Mouse (Mus musculus): Measurements from ENCODE around the gene Scimp. TPM values are rescaled to one million over a fixed set of nuclear protein-coding genes. Genes with fewer than 3 reads are reported as not detected.
A peak's percentile ranks its signal among the peaks of the same experiment; 100 is the strongest.

Scimp gene
- total and polyA plus RNA-seq, 3 experiments = 0.21 to 0.79 (median 0.30) TPM

DNA sequence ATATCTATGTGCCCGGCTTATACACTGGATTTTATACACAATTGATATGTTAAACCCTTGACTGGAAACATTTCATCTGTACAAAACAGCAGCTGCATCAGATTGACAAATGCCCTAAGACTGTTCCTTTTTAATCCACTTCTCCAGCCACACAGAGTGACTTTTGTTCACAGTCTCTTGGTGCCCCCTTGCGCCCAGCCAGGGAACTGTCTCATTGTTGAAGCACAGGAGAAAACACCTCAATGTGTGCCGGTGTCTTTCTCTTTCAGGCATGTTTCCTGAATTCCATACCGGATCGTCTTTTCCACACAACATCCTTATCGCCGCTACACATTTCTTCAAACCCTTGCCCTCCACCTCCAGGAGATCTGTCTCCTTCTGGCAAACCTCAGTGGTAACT lies 56.7 kb downstream of the Scimp start:
- Histone ChIP-seq H3K36me3 (replicated peaks in 1 of 2; ENCODE audit: control insufficient read depth in 1 of 2, insufficient read depth in 1 of 2, low read length in 1 of 2) (no peaks in the 10 kb centered on the region), H3K9ac (ENCODE audit: insufficient read depth, low read depth) (no peak overlapping the region), H3K27ac (ENCODE audit: insufficient read depth, low read depth) (no peak overlapping the region), H3K27me3 (replicated peaks) (no peaks in the 10 kb centered on the region), H3K4me1 (ENCODE audit: control insufficient read depth in 1 of 2, insufficient read depth in 2 of 2) (peaks cover 0 to 25% of the 10 kb centered on the region in 2 experiments; a peak in 2 of 4 replicates), H3K79me2 (replicated peaks; ENCODE audit: control insufficient read depth, extremely low read depth, insufficient read depth, poor library complexity, severe bottlenecking) (no peaks in the 10 kb centered on the region), H3K9me3 (replicated peaks; ENCODE audit: low read length) (no peaks in the 10 kb centered on the region), H3K4me2 (ENCODE audit: insufficient read depth, low read depth, poor library complexity, severe bottlenecking) (peak overlapping the region; percentile 52), H3K4me3 (replicated peaks in 1 of 3; ENCODE audit: low read depth in 2 of 3, low read length in 2 of 3, poor library complexity in 1 of 3) (no peak overlapping the region)
- peak; percentile 86 for DNase-seq (ENCODE audit: extremely low read depth)
- dilution Hi-C loops (cut with MboI; ENCODE audit: extremely low pct_ligation_motif_present, extremely low pct_unique_long_range_greater_than_20kb, low sequenced_read_pairs) = no loop called here
- in situ Hi-C loops (cut with MboI; ENCODE audit: low pct_ligation_motif_present, low pct_unique_long_range_greater_than_20kb, low sequenced_read_pairs) = loop anchor here (5.0 to 25.0 kb wide), 3 partner anchors 68 to 518 kb away; partner anchors contain the start of genes 0610010K14Rik, Bcl6b, Camta2 and Gm21988
- TF ChIP-seq RAD21 (IDR thresholded peaks at IDR 0.05; ENCODE audit: low read depth, low read length) (peak; percentile 98), CHD1 (IDR thresholded peaks at IDR 0.05; ENCODE audit: low read depth, low read length) (no peak), KAT2A (IDR thresholded peaks at IDR 0.05; ENCODE audit: insufficient replicate concordance, low read length) (no peak), POLR2A (IDR thresholded peaks at IDR 0.05; ENCODE audit: low read depth, low read length) (no peak), MYC (IDR thresholded peaks at IDR 0.05; ENCODE audit: low read depth, low read length) (peak; percentile 18; the same call in 1 of the 2 replicates), CTCF (conservative IDR thresholded peaks at IDR 0.05 in 1 of 2, IDR thresholded peaks at IDR 0.05 in 1 of 2; ENCODE audit: low read depth in 2 of 2, low read length in 2 of 2) (peak; percentile 97 to 99), USF1 (IDR thresholded peaks at IDR 0.05; ENCODE audit: low read depth, low read length) (no peak), GABPA (IDR thresholded peaks at IDR 0.05; ENCODE audit: insufficient replicate concordance, low read depth, low read length) (no peak), NRF1 (IDR thresholded peaks at IDR 0.05; ENCODE audit: low read depth, low read length) (no peak), CHD2 (IDR thresholded peaks at IDR 0.05; ENCODE audit: low read length) (no peak), MXI1 (IDR thresholded peaks at IDR 0.05; ENCODE audit: low read depth, low read length) (peak; percentile 5; the same call in 1 of the 2 replicates), ELF1 (IDR thresholded peaks at IDR 0.05; ENCODE audit: low read depth, low read length) (no peak), ZC3H11A (IDR thresholded peaks at IDR 0.05; ENCODE audit: low read depth, low read length) (peak; percentile 53), UBTF (IDR thresholded peaks at IDR 0.05; ENCODE audit: low read depth, low read length) (no peak), TBP (conservative IDR thresholded peaks at IDR 0.05; ENCODE audit: low read depth, low read length) (no peak), MAZ (IDR thresholded peaks at IDR 0.05; ENCODE audit: low read depth, low read length) (0 out of 2 replicates have a peak, but pooled peaks have one; percentile 38), ZNF384 (IDR thresholded peaks at IDR 0.05; ENCODE audit: low read depth, low read length) (no peak), MAFK (IDR thresholded peaks at IDR 0.05; ENCODE audit: insufficient replicate concordance, low read length) (no peak), SMC3 (IDR thresholded peaks at IDR 0.05; ENCODE audit: low read depth, low read length) (peak; percentile 92), MEF2A (IDR thresholded peaks at IDR 0.05; ENCODE audit: borderline replicate concordance, low read depth, low read length) (no peak), BHLHE40 (IDR thresholded peaks at IDR 0.05; ENCODE audit: low read depth, low read length) (0 out of 2 replicates have a peak, but pooled peaks have one; percentile 5), USF2 (conservative IDR thresholded peaks at IDR 0.05; ENCODE audit: low read depth, low read length) (no peak), SIN3A (IDR thresholded peaks at IDR 0.05; ENCODE audit: low read length) (peak; percentile 58; the same call in 1 of the 2 replicates), E2F4 (IDR thresholded peaks at IDR 0.05; ENCODE audit: insufficient replicate concordance, low read depth, low read length) (no peak), POLR2AphosphoS2 (IDR thresholded peaks at IDR 0.05; ENCODE audit: low read depth, low read length) (no peak), HCFC1 (IDR thresholded peaks at IDR 0.05; ENCODE audit: low read depth, low read length) (no peak), ZKSCAN1 (IDR thresholded peaks at IDR 0.05; ENCODE audit: borderline replicate concordance, low read depth, low read length) (no peak), PAX5 (IDR thresholded peaks at IDR 0.05; ENCODE audit: low read length) (no peak), IRF4 (IDR thresholded peaks at IDR 0.05; ENCODE audit: low read depth, low read length) (peak; percentile 43; the same call in 1 of the 2 replicates), ZMIZ1 (IDR thresholded peaks at IDR 0.05; ENCODE audit: low read depth, low read length) (no peak), JUND (conservative IDR thresholded peaks at IDR 0.05; ENCODE audit: low read depth, low read length) (no peak; the same call in 1 of the 2 replicates)
